Mouse (Mus musculus) layer of hippocampus, adult 11-12 months (tissue): ENCODE data around the gene Tmem38b.
"Not testable (repeated sequence)": the region's sequence is repeated elsewhere in the genome, so short reads cannot be mapped to it uniquely, and the experiment has no call there.

Source experiments
- DNase-seq: peaks from one replicate; pipeline ENCODE4 v3.0.0; 2022; ENCODE audit warnings: low spot score

Gene Tmem38b

GRCm38 (mm10) chr4:53825821-53826605 is at the start of gene Tmem38b:
Gene Tmem38b, plus strand, starts transcription at chr4:53826045.
- DNase-seq, result peak; percentile 66

- no peak for DNase-seq
Observed at GRCm38 (mm10) chr4:53781396-53781795, 44.4 kb upstream of the Tmem38b start.

GRCm38 (mm10) chr4:53782216-53783070 is 43.4 kb upstream of the Tmem38b start:
- no peak for DNase-seq

- no peak for DNase-seq
Observed at GRCm38 (mm10) chr4:53785746-53786398, 40.0 kb upstream of the Tmem38b start.

GRCm38 (mm10) chr4:53786851-53787250 is 39.0 kb upstream of the Tmem38b start:
- no peak for DNase-seq

- no peak for DNase-seq
Observed at GRCm38 (mm10) chr4:53789346-53789745, 36.5 kb upstream of the Tmem38b start.

- DNase-seq, result no peak
Observed at GRCm38 (mm10) chr4:53794257-53794966, 31.4 kb upstream of the Tmem38b start.

GRCm38 (mm10) chr4:53795086-53795485 is 30.8 kb upstream of the Tmem38b start:
- no peak for DNase-seq

GRCm38 (mm10) chr4:53795706-53796105 is 30.1 kb upstream of the Tmem38b start:
- no peak for DNase-seq

- no peak for DNase-seq
Observed at GRCm38 (mm10) chr4:53796865-53797772, 28.7 kb upstream of the Tmem38b start.

GRCm38 (mm10) chr4:53798896-53799676 is 26.8 kb upstream of the Tmem38b start:
- DNase-seq, result no peak

- no peak for DNase-seq
Observed at GRCm38 (mm10) chr4:53799753-53800152, 26.1 kb upstream of the Tmem38b start.

GRCm38 (mm10) chr4:53803674-53804073 is 22.2 kb upstream of the Tmem38b start:
- DNase-seq, result not testable (repeated sequence)

- not testable (repeated sequence) for DNase-seq
Observed at GRCm38 (mm10) chr4:53806428-53806827, 19.4 kb upstream of the Tmem38b start.

GRCm38 (mm10) chr4:53818320-53818719 is 7.5 kb upstream of the Tmem38b start:
- DNase-seq, result no peak

- DNase-seq, result no peak
Observed at GRCm38 (mm10) chr4:53823697-53824096, 2.1 kb upstream of the Tmem38b start.

- no peak for DNase-seq
Observed at GRCm38 (mm10) chr4:53824831-53825230, 1.0 kb upstream of the Tmem38b start.

- DNase-seq, result no peak
Observed at GRCm38 (mm10) chr4:53826641-53827248, 900 bp downstream of the Tmem38b start.

- DNase-seq, result no peak
Observed at GRCm38 (mm10) chr4:53827869-53828268, 2.0 kb downstream of the Tmem38b start.

GRCm38 (mm10) chr4:53828914-53829313 is 3.1 kb downstream of the Tmem38b start:
- no peak for DNase-seq
